Mouse (Mus musculus): Measurements from ENCODE around the gene Reg4.

The Reg4 gene

GRCm38 (mm10) chr3:98282422-98282821, 60.5 kb downstream of the Reg4 start:
- no peak for DNase-seq (ENCODE audit: extremely low spot score)

- DNase-seq (ENCODE audit: extremely low spot score), result no peak
Measured at GRCm38 (mm10) chr3:98283205-98283604, 61.2 kb downstream of the Reg4 start.
